Mouse (Mus musculus) E14TG2a.4 (cell line): ENCODE measurements around the gene Lrrc58.

Source experiments
- H3K27me3 ChIP-seq: 2 replicates; pipeline ENCODE4 v1.6.1; 2014; ENCODE audit warnings: low read length, control low read depth; ENCODE audit not compliant: insufficient read depth
- H3K36me3 ChIP-seq: 2 replicates; pipeline ENCODE4 v1.6.1; 2014; ENCODE audit warnings: low read length, control low read depth; ENCODE audit not compliant: insufficient read depth
- H3K4me1 ChIP-seq: replicated peaks from 2 replicates; pipeline ENCODE4 v1.6.1; 2014; ENCODE audit warnings: low read depth, low read length, control low read depth
- H3K4me3 ChIP-seq: replicated peaks from 2 replicates; pipeline ENCODE4 v1.5.1; 2014; ENCODE audit warnings: mild to moderate bottlenecking, low read length
- H3K9me3 ChIP-seq: 2 replicates; pipeline ENCODE4 v1.6.1; 2014; ENCODE audit warnings: low read length, control low read depth
- CTCF ChIP-seq: conservative IDR thresholded peaks from 2 replicates; pipeline ENCODE4 v1.5.1; 2014; ENCODE audit warnings: low read length
- NANOG ChIP-seq: IDR thresholded peaks from 2 replicates; pipeline ENCODE4 v1.6.1; 2014; ENCODE audit warnings: borderline replicate concordance, low read length, mixed read lengths
- POU5F1 ChIP-seq: IDR thresholded peaks from 2 replicates; pipeline ENCODE4 v1.6.1; 2014; ENCODE audit warnings: low read length, borderline replicate concordance

The Lrrc58 gene

DNA sequence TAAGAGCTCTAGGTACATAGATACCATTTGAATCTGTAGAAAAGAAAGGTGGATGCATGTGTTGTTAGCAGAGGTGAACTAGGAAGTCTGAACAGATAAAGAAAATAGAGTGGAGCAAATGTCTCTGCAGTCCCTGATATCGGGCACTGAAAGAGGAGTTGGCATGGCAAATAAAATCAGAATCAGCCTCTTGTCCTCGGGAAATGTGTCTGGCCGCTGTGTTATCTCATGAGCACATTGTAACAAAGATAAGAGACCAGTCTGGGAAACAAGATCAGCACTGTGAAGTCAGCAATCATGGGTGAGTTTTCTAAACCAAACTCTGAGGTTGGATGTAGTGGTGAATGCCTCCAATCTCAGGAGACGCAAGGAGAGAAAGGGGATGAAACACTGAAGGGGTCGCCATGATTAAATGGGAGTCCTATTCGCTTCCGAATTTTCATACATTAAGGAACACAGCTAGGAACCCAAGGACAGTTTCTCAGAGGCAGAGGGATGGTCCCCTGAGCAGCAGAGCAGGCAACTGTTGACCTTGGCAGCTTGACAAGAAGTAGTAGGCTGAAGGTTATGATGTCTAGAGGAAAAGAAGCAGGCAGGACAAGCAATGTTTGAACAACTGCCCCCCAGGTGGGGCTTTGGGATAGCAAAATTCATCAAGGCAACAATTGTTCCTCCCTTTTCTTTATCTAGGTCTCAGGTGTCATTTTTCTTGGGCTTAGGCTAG, 22.8 kb upstream of the Lrrc58 start:
- Histone ChIP-seq H3K4me3 (no peak overlapping the region), H3K27me3 (peaks cover 24% of the 10 kb centered on the region; the same call in 1 of the 2 replicates), H3K9me3 (no peaks in the 10 kb centered on the region), H3K4me1 (peaks cover 2% of the 10 kb centered on the region; the same call in 1 of the 2 replicates), H3K36me3 (no peaks in the 10 kb centered on the region)
- TF ChIP-seq NANOG = no peak
- TF ChIP-seq CTCF = no peak
- no peak for TF ChIP-seq POU5F1

DNA sequence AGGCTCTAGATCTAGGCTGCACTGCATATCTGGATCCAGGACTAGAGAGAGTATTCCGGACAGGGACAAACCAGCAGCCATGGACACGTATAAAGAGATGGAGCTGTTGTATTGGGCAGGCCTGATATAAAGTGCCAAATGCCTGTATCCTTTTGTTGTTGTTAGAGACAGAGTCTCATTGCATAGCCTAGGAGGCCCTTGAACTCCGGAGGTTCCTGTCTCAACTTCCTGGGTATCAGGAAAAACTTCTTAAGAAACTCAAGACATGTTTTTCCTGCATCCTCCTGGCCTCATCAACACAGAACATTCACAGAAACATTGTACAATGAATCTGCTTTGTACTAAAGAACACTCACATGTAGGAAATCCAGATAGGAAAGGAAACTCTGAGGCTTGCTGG, 21.1 kb upstream of the Lrrc58 start:
- Histone ChIP-seq H3K9me3 (no peaks in the 10 kb centered on the region), H3K36me3 (no peaks in the 10 kb centered on the region), H3K27me3 (peaks cover 26% of the 10 kb centered on the region), H3K4me1 (peaks cover 2% of the 10 kb centered on the region; the same call in 1 of the 2 replicates), H3K4me3 (no peak overlapping the region)
- no peak for TF ChIP-seq CTCF
- no peak for TF ChIP-seq POU5F1
- TF ChIP-seq NANOG = no peak

DNA sequence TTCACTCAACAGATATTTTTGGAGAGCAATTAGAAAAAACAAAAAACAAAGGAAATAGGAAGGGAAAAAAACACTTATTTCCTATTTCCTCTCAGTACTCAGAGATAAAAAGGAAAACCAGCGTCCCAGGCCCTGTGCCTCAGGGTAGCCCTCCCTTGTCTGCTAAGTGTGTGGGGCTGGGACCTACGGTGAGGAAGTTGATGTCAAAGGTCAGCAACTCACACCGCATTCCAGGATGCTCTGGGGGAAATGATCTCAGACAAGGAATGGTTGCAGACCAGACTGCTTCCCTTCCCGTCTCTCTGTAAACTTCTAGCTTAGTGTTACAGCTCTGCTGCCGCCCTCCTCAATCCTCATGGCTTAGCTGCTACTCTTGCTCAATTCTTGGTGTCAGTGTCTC, 16.8 kb upstream of the Lrrc58 start:
- H3K9me3 ChIP-seq = no peaks in the 10 kb centered on the region
- TF ChIP-seq NANOG = no peak
- TF ChIP-seq CTCF = no peak
- TF ChIP-seq POU5F1 = no peak
- no peaks in the 10 kb centered on the region for H3K4me1 ChIP-seq
- H3K36me3 ChIP-seq = no peaks in the 10 kb centered on the region
- H3K4me3 ChIP-seq = no peak overlapping the region
- peaks cover 25% of the 10 kb centered on the region for H3K27me3 ChIP-seq

DNA sequence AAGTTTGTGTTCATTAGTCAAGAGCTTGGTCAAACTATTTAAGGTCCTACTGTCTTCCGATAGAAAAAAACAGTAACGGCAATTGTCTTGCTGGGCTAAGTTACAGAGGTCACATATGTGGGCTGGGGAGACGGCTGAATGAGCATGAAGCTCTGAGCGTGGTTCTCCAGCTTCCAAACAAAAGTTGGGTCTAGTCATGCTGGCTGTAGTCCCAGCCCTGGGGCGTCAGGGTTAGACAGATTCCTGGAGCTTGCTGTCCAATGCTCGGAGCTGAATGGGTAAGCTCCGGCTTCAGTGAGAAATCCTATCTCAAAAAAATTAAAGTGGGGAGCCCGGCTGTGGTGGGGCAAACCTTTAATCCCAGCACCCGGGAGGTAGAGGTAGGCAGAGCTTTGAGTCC, 14.9 kb upstream of the Lrrc58 start:
- no peak for TF ChIP-seq CTCF
- no peak for TF ChIP-seq POU5F1
- no peak for TF ChIP-seq NANOG
- H3K36me3 ChIP-seq = no peaks in the 10 kb centered on the region
- no peaks in the 10 kb centered on the region for H3K4me1 ChIP-seq
- no peak overlapping the region for H3K4me3 ChIP-seq
- H3K9me3 ChIP-seq = no peaks in the 10 kb centered on the region
- H3K27me3 ChIP-seq = peaks cover 21% of the 10 kb centered on the region

DNA sequence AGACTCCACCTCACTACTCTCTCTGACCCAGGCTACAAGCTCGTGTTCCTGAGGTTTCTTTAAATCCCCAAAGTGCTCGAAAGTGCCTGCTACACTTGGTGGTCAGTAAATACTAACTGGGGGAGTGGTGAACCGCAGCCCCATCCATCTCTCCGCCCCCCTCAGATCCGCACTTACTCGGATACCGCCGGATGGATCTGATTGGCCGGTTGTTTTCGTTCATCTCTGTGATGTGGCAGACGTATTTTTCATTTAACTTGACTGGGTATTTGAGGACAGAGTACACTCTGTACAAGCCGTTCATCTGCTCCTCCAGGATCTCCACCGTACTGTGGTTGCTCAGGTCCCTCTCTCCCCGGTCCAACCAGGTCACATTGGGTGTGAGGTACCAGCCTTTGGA, 14.1 kb upstream of the Lrrc58 start:
- Histone ChIP-seq H3K27me3 (peaks cover 21% of the 10 kb centered on the region), H3K9me3 (no peaks in the 10 kb centered on the region), H3K4me3 (no peak overlapping the region), H3K4me1 (no peaks in the 10 kb centered on the region), H3K36me3 (no peaks in the 10 kb centered on the region)
- TF ChIP-seq POU5F1 = no peak
- TF ChIP-seq NANOG = no peak
- TF ChIP-seq CTCF = no peak

DNA sequence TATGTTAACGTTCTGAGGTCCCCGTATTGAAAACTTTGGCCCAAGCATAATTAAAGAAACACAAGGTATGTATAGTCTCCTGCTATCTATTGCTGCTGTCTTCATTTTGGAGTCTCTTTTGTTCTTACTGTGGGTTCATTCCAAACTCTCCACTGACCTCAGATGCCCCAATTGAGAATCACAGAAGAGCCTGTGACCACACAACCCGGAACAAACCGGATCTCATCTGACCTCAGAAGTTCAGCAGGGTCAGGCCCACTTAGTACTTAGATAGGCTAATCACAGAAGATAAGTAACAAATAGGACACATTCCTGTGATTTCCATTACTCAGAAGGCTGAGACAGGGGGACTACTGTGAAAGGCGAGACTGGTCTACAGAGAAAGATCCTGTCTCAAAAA, 13.6 kb upstream of the Lrrc58 start:
- TF ChIP-seq NANOG (no peak), CTCF (no peak), POU5F1 (no peak)
- Histone ChIP-seq H3K4me3 (no peak overlapping the region), H3K36me3 (no peaks in the 10 kb centered on the region), H3K9me3 (no peaks in the 10 kb centered on the region), H3K27me3 (peaks cover 21% of the 10 kb centered on the region), H3K4me1 (no peaks in the 10 kb centered on the region)

DNA sequence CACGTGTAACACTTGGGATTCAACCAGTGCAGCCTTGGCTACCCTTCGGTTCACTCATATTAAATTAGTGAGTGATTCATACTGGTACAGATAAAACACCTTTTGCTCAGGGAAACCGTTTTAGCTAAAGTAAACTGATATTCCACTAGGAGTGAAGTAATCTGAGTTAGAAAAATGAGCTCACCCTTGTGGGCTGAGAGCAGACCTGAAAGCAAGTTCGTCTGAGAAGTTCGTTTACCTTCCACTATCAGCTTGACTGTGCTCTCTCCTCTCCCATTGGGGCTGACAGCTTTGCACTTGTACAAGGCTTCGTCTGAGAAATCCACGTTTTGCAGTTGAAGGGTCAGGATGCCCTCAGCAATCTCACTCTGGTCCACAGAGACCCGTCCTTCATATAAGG, 12.6 kb upstream of the Lrrc58 start:
- no peaks in the 10 kb centered on the region for H3K36me3 ChIP-seq

DNA sequence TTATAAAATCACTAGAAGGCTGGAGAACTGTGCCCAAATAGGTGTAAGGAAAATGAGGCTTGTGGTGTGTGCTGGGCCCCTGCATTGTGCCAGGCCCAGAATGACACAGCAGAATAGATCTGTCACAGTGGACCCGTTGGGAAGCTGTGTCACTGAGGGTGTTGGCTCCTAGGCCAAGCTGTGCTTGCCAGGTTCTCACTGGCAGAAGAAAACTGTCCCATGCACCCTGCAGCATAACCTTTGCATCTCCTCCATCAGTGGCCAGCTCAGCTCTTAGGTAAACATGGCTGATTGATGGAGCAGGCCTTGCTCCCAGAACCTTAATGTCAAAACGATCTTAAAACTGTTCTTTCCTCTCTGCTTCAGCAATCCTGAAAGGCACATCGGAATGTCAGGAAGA, 11.9 kb upstream of the Lrrc58 start:
- H3K9me3 ChIP-seq = no peaks in the 10 kb centered on the region
- peaks cover 21% of the 10 kb centered on the region for H3K27me3 ChIP-seq
- H3K4me1 ChIP-seq = no peaks in the 10 kb centered on the region
- H3K4me3 ChIP-seq = no peak overlapping the region
- H3K36me3 ChIP-seq = no peaks in the 10 kb centered on the region
- TF ChIP-seq POU5F1 = no peak

More for the DNA sequence above, 12.6 kb upstream of the Lrrc58 start:
- Histone ChIP-seq H3K27me3 (peaks cover 21% of the 10 kb centered on the region), H3K4me3 (no peak overlapping the region), H3K9me3 (no peaks in the 10 kb centered on the region), H3K4me1 (no peaks in the 10 kb centered on the region)
- no peak for TF ChIP-seq CTCF
- no peak for TF ChIP-seq NANOG
- TF ChIP-seq POU5F1 = no peak

DNA sequence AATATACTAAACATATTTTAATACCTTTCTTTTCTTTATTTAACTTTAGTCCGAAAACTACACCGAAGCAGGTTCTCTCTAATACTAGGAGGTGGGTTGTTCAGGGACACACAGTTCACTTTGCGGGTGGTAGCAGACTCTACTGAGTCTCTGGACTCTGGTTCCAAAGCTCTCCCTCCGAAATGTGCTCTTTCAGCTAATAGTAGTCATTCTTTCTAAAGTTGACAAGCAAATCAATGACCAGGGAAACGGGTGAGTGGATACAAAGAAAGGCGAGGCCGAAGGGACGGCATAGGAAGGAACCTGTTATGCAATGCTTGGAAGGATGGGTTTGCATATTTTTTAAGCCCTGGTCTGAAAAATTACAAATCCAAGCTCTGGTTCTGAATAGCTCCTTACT, 10.7 kb upstream of the Lrrc58 start:
- Histone ChIP-seq H3K4me3 (no peak overlapping the region), H3K27me3 (peaks cover 12% of the 10 kb centered on the region), H3K9me3 (no peaks in the 10 kb centered on the region; the same call in 1 of the 2 replicates), H3K36me3 (no peaks in the 10 kb centered on the region), H3K4me1 (no peaks in the 10 kb centered on the region)
- no peak for TF ChIP-seq POU5F1
- TF ChIP-seq NANOG = no peak
- no peak for TF ChIP-seq CTCF
